Mouse (Mus musculus) spleen, postnatal 10 days (tissue): ENCODE measurements at regions not wholly inside any gene's neighbourhood (a gene's known extent, or its start where the extent isn't known, plus 50 kb on each side); places are given as distances from the start of the nearest gene placed in this dataset.

Experiments used
- DNase-seq, 2 experiments: peaks; one replicate each; pipeline ENCODE4 v3.0.0; 2021 to 2022; ENCODE audit warnings: low spot score in 2 of 2

GRCm38 (mm10) chr5:121078531-121078930, 68.6 kb upstream of the Rph3a start:
- peak; percentile 12 to 63 for DNase-seq

GRCm38 (mm10) chr5:121076741-121077140, 66.8 kb upstream of the Rph3a start:
- no peak for DNase-seq

- DNase-seq, result peak in 1 of 2 experiments; percentile 15
Observed at GRCm38 (mm10) chr5:121068821-121069220, 58.9 kb upstream of the Rph3a start.

DNA sequence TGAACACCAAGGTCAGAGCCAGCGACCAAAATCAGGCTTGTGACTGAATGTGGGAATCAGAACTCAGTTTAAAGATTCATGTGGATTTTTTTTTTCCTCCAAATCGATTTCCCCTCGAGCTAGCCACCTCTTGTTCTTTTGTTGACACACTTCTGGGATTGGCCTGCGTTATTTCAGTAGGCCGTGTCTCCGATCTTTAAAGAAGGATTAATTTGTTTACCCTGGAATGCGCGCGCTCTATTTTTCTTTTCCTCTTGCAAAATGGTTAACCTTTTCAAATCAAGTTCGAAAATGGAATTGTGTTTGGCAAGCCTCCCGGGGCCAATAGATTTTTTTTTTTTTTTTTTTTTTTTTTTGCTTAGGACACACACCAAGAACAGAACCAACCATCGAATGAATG, 54.8 kb upstream of the Rph3a start:
- no peak for DNase-seq

GRCm38 (mm10) chr5:121062930-121063584, 53.2 kb upstream of the Rph3a start:
- DNase-seq, result no peak

- DNase-seq, result no peak
Observed at GRCm38 (mm10) chr5:121061688-121062087, 51.8 kb upstream of the Rph3a start.
